Mouse (Mus musculus): Measurements from ENCODE around the gene Vav1.

Vav1 gene

DNA sequence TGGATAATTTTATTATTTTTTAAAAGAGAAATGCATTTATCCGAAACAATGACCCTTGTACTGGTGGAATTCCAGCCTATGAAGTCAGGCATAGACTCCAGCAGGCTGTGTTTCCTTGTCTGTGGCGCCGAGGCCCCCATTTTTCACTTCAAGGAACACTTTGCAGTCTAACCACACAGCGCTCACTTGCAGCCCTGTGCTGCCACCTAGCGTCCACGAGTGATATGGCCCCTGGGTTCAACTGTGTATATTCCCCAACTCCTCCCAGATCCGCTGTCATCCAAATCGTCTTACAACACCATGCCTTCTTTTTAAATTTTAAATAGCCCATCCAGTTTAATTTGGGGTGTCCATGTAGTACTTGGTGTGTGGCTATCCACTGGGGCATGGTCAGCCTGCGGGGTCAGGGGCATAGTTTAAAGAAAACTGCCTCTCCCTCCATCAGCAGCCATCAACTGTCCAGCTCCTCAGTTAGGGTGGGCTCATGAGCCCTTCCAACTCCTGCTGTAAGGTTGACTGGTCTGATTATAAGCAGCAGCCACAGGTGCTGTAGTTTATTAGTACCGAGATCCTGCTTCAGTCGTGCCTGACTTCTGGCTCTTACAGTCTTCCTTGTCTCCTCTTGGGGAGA, 56.9 kb downstream of the Vav1 start:
- DNase-seq (ENCODE audit: low spot score in 2 of 2): peak; percentile 75 to 88

- no peak for DNase-seq (ENCODE audit: low spot score in 2 of 2)
Observed at GRCm38 (mm10) chr17:57337996-57338395, 59.1 kb downstream of the Vav1 start.

DNA sequence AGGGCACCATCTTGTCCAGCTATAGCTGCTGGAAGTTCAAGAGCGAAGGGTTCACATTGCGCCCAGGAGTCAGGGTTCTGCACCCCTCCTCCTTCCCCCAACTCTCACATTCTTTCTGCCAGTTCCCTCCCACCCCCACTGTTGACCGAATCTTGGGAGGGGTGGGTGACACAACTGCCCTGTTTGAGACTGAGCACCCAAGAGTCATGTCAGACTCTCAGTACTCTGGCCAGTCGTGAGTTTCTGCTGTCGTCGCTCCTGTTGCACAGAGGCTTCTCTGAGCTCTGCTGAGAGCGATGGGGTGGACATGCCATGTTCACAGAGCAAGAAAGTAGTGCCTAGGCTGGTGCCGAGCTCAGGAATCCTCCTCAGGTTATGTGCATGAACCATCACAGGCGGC, 60.4 kb downstream of the Vav1 start:
- no peak for DNase-seq (ENCODE audit: low spot score in 2 of 2)

DNA sequence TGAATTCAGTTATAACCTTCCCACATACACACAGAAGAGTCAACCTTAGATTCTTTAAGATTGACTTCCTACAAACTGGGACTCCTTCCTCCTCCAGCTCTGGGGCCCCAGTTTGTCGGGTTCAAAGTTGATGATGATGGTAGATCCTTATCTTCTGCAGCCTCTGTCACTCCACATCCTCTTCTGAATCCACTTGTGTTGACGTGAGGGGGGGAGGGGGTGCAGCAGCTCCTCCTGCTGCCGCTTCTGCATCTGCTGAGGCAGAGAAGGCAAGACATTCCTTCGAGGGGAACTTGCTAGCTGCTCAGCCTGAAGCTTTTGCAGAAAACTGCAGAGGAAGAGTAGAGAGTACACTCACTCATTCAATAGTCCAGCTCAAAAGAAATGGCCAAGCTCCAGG, 62.7 kb downstream of the Vav1 start:
- no peak for DNase-seq (ENCODE audit: low spot score in 2 of 2)

DNA sequence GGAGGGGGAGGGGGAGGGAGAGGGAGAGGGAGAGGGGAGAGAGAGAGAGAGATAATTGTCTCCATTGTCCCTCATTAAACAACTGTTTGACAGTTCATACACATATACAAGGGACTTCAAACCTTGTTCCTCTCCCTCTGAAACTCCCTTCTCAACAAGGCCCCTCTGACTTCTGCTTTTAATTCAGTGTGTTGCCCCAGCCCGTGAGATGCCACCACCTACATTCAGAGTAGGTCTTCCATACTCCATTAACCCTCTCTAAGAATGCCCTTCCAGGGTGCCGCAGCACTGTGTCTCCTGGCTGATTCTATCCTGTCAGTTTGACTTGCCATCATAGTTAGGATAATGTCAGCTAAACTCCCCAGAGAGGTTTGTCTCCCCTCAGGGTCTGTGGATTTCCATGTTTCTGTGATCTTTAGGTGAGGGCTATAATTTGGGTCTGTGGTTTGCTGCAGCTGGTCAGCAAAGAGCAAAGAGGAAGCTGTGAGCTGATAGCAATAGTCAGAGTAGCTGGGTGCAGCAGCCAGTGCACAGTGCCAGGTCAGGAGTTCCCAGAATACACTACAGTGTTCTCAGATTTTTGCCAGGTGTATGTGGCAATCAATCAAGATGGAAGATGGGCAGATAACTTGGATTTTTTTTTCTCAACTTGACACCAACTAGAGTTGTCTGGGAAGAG, 65.3 kb downstream of the Vav1 start:
- no peak for DNase-seq (ENCODE audit: low spot score in 2 of 2)

DNA sequence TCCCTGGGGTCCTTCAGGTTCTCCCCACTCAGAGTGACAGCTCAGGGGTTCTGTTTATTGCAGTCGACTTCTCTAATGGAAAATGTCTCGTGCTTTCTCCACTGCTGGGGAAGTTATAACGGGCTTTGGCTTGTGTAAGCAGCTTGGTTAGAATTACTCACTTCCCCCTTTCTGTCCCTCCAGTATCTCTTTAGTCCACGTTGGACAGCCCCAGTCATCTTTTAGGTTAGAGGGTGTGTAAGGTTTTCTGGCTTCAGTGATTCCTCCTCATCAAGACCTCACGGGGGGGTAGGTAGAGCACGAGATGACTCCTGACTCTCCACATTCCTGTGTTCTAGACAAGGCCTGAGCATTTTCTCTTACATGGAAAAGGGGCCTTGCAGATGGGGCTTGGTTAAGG, 68.1 kb downstream of the Vav1 start:
- no peak for DNase-seq (ENCODE audit: low spot score in 2 of 2)

- DNase-seq (ENCODE audit: low spot score in 2 of 2): no peak
Observed at GRCm38 (mm10) chr17:57347781-57348180, 68.9 kb downstream of the Vav1 start.

GRCm38 (mm10) chr17:57349067-57349466, 70.2 kb downstream of the Vav1 start:
- DNase-seq (ENCODE audit: low spot score in 2 of 2): no peak

GRCm38 (mm10) chr17:57350212-57350611, 71.3 kb downstream of the Vav1 start:
- no peak for DNase-seq (ENCODE audit: low spot score in 2 of 2)

GRCm38 (mm10) chr17:57351107-57351506, 72.2 kb downstream of the Vav1 start:
- DNase-seq (ENCODE audit: low spot score in 2 of 2): no peak

GRCm38 (mm10) chr17:57358441-57358840, 79.5 kb downstream of the Vav1 start, which contains the start of gene Adgre1:
TSS of gene Adgre1 (plus strand) at chr17:57358691.
- DNase-seq (ENCODE audit: low spot score in 2 of 2): no peak

DNA sequence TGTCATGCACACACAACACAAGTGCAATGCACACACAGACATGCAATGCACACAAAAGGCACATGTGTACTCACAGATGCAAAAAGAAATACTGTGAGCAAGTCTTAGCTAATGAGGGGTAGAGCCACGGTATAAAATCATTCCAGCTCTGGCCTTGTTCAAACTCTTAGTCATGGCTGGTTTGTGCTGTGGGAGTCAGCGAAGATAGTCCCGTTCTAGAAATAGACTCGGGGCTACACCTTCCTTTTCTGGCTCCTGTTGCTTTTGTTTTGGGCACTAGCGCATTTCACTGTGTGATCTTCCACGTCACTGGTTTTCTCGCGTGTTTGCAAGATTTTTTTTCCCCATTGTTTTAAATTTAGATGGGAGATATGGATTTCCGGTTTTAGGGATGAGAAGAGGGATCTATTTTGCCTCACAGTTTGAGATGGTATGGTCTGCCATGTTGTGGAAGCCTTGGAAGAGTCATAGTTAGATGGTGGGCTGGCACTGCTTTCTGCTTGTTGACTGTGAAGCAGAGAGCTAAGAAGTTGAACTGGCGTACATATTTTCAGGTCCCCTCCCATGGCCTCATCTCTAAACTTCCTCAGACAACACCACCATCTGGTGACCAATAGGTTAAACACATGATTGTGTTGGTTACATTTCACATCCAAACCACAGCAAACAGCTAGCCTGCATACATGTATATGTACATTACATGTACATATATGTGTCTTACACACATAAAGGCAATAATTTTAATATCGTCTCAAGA, 80.8 kb downstream of the Vav1 start:
- DNase-seq (ENCODE audit: low spot score in 2 of 2): no peak

Data from urinary bladder, postnatal 36 days (tissue).